Mouse (Mus musculus) kidney, adult 18-20 months (tissue): ENCODE measurements at regions not wholly inside any gene's neighbourhood (a gene's known extent, or its start where the extent isn't known, plus 50 kb on each side); places are given as distances from the start of the nearest gene placed in this dataset.

ENCODE experiments used
- DNase-seq: peaks from one replicate; pipeline ENCODE4 v3.0.0; 2021

DNA sequence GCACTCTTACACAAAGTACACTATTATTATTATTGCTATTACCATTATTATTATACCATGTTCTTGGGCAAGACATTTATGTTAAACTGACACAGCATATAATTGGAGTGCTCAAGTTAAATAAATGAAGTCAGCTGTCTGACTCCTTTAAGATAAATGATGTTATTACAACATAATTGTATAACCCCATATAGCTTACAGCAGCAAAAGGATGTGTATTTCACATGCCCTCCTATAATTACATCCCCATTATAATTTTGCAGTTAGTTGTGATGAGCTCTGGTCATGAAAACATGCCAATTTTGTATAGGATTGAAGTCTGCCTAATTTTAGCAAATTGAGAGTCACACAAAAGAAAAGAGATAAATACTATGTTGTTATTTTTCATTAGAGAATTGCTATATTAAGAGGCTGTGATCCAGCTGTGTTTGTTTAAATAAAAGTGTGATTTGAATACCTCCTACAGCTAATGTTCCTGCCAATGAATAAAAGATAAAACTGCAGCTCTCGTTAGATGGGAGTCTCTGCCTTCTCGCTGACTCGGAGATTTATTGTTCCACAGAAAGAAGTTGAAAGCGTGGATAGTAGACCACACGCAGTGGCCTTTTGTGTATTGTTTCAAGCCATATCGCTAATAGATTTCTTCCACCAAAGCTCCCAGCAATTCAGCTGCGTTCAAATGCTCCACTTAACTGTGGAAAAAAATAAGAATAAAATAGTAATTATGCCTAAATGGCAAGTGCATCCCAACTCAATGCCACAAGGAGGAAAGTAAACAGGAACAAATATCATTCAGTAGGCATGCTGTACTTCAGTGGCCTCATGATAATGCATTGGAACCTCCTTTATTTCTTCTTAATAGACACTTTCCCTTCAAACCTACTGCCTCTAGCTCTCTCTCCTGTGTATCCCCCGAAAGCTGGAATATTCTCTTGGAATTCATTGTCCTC, 194.9 kb upstream of the Gm10192 start:
- no peak for DNase-seq

DNA sequence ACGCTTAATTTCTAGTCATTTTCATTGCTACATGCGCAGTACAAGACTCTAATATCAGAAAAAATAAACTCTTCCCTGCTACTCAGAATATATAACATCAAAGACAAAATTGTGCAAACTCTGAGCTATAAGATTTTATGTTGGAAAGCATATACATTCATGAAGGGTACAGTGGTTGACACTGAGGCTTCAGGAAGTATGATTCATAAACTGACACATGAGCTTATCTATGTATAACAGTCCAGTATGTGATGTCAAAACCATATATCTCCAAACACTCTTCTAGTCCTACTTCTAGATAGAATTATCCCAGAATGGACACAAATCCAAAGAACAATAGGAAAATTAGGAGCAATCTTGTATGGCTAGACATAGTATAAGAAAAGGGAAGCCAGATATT, 177.5 kb upstream of the Gm10192 start:
- DNase-seq = no peak

DNA sequence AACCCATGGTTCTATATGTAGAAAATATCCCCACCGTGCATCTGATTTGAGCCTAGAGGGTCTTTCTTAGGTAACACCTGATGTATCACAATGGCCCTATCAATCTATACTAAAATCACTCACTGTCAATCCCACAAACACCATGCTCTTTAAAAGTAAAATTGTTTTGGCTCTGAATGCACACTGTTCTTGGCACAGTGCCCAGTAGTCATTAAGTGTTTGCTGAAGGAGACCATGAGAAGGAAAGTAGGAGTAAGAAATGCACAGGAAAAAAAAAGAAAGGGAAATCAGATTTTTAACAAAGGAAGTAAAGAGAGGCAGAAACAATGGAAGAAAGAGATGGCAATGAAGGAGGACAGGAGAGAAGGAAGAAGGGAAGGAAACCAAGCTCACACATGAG, 175.0 kb upstream of the Gm10192 start:
- DNase-seq = no peak

DNA sequence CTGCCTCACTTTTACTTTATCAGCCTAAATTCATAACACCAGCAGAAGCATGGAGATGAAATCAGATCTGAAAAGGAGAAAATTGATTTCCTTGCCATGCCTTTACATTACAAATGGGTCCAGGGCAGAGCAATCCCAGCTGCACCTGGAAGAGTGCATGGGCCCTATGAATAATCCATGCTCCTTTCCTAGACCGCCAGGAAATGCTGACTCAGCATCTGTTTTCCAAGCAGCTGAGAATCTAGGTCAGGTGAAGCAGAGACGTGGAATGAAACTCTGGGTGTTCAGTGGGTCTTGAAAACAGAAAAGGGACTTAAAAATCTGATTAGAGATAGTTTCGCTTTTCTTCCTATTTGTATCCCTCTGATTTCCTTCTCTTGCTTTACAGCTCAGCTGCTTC, 163.8 kb upstream of the Gm10192 start:
- no peak for DNase-seq

DNA sequence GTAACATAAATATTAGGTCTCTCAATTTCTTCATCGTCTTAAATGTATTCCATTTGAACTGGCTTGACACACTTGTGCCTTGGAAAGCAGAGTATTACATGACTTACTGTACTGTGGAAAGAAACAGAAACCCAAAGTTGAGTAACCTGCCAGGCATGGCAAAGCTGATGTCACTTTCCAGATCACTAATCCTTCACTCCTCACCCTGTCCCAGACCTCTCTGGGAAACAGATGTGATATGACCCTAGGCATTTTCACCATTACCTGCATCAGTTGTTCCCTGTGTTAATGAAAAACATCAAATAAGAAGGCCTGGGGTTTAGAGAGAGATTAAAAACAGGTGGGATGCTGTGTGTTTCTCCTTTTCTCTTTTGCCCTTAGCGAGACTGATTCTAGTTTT, 161.4 kb upstream of the Gm10192 start:
- DNase-seq = no peak

DNA sequence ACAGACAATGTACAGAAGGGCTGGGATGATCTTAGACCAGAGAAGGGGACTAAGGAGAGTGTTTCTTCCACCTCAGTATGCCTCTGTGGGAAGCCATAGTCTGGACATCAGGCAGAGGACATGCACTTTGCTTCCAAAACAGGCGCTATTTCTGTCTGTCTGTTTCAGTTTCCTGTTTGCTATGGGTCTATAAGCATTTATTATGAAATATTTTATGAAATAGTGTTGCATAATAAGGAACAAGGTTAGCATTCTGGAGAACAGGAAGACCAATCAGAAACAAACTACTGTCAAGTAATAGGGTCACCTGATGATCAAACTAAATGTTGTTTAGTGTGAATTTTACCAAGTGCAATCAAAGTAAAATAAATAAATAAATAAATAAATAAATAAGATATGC, 160.4 kb upstream of the Gm10192 start:
- DNase-seq = no peak
